Mouse (Mus musculus) kidney, postnatal 4 days (tissue): ENCODE measurements around the gene Mettl7b.

Experiments
- DNase-seq, 2 experiments: peaks; one replicate each; pipeline ENCODE4 v3.0.0; 2021; ENCODE audit warnings: mixed read lengths in 2 of 2

The Mettl7b gene

GRCm38 (mm10) chr10:128918246-128918645 is 42.5 kb downstream of the Mettl7b start:
- DNase-seq, result peak in 1 of 2 experiments; percentile 42

GRCm38 (mm10) chr10:128917400-128917799 is 43.4 kb downstream of the Mettl7b start:
- DNase-seq, result no peak

GRCm38 (mm10) chr10:128916665-128917064 is 44.1 kb downstream of the Mettl7b start:
- no peak for DNase-seq

GRCm38 (mm10) chr10:128915550-128915949 is 45.2 kb downstream of the Mettl7b start:
- no peak for DNase-seq

GRCm38 (mm10) chr10:128913696-128914095 is 47.1 kb downstream of the Mettl7b start:
- peak in 1 of 2 experiments; percentile 30 for DNase-seq

- DNase-seq, result peak; percentile 96
Observed at GRCm38 (mm10) chr10:128913219-128913618, 47.6 kb downstream of the Mettl7b start.

- DNase-seq, result no peak
Observed at GRCm38 (mm10) chr10:128912791-128913190, 48.0 kb downstream of the Mettl7b start.

- DNase-seq, result no peak
Observed at GRCm38 (mm10) chr10:128912268-128912667, 48.5 kb downstream of the Mettl7b start.

GRCm38 (mm10) chr10:128911430-128911829 is 49.4 kb downstream of the Mettl7b start:
- no peak for DNase-seq

- DNase-seq, result peak; percentile 70 to 76
Observed at GRCm38 (mm10) chr10:128910066-128910841, 50.5 kb downstream of the Mettl7b start.

- peak; percentile 90 to 95 for DNase-seq
Observed at GRCm38 (mm10) chr10:128909567-128910028, 51.2 kb downstream of the Mettl7b start.

- peak in 1 of 2 experiments; percentile 58 for DNase-seq
Observed at GRCm38 (mm10) chr10:128908778-128909448, 51.9 kb downstream of the Mettl7b start.
